Mouse (Mus musculus): ENCODE results near the gene Tbcc. TPM values are rescaled to one million over a fixed set of nuclear protein-coding genes. Genes with fewer than 3 reads are reported as not detected.

The Tbcc gene
- total and polyA plus RNA-seq, 3 experiments: 19.3 to 31.8 TPM; not detected in 1

- peak overlapping the region; percentile 93 for H3K9ac ChIP-seq (ENCODE audit: control insufficient read depth, low read depth, low read length, poor library complexity, severe bottlenecking)
- H3K36me3 ChIP-seq (ENCODE audit: control insufficient read depth in 1 of 2, insufficient read depth in 2 of 2, low read length in 2 of 2): peaks cover 0 to 18% of the 10 kb centered on the region in 2 experiments; a peak in 2 of 4 replicates
- H3K9me3 ChIP-seq (replicated peaks; ENCODE audit: insufficient read depth, low read length): no peaks in the 10 kb centered on the region
- no peak for TF ChIP-seq TCF12 (IDR thresholded peaks at IDR 0.05; ENCODE audit: low read depth, low read length)
- no peak for TF ChIP-seq ELF1 (IDR thresholded peaks at IDR 0.05; ENCODE audit: low read depth, low read length)
- TF ChIP-seq POLR2AphosphoS2 (IDR thresholded peaks at IDR 0.05; ENCODE audit: low read length): no peak
- TF ChIP-seq POLR2AphosphoS5 (IDR thresholded peaks at IDR 0.05; ENCODE audit: borderline replicate concordance, low read depth, low read length): no peak
- no peak for TF ChIP-seq GABPA (IDR thresholded peaks at IDR 0.05; ENCODE audit: low read depth, low read length)
- no peak for TF ChIP-seq BHLHE40 (IDR thresholded peaks at IDR 0.05; ENCODE audit: borderline replicate concordance, low read depth, low read length)
- TF ChIP-seq HCFC1 (IDR thresholded peaks at IDR 0.05; ENCODE audit: low read depth, low read length): no peak
- no peak for TF ChIP-seq TAL1 (IDR thresholded peaks at IDR 0.05; ENCODE audit: low read length)
- TF ChIP-seq RAD21 (IDR thresholded peaks at IDR 0.05; ENCODE audit: low read depth, low read length): no peak
- TF ChIP-seq POLR2A (IDR thresholded peaks at IDR 0.05; ENCODE audit: control insufficient read depth in 1 of 2, insufficient read depth in 1 of 2, low read depth in 1 of 2, low read length in 2 of 2, poor library complexity in 1 of 2): no peak
- TF ChIP-seq ZC3H11A (IDR thresholded peaks at IDR 0.05; ENCODE audit: low read depth, low read length): no peak
- TF ChIP-seq E2F4 (IDR thresholded peaks at IDR 0.05; ENCODE audit: borderline replicate concordance, low read depth, low read length): no peak
- TF ChIP-seq CTCF (IDR thresholded peaks at IDR 0.05 in 2 of 3, conservative IDR thresholded peaks at IDR 0.05 in 1 of 3; ENCODE audit: control insufficient read depth in 1 of 3, insufficient read depth in 1 of 3, low read depth in 2 of 3, low read length in 3 of 3, poor library complexity in 1 of 3, severe bottlenecking in 1 of 3): no peak
- no peak for TF ChIP-seq RCOR1 (IDR thresholded peaks at IDR 0.05; ENCODE audit: low read depth, low read length)
- TF ChIP-seq USF2 (IDR thresholded peaks at IDR 0.05; ENCODE audit: borderline replicate concordance in 1 of 2, insufficient read depth in 1 of 2, low read depth in 1 of 2, low read length in 2 of 2): no peak
- TF ChIP-seq NRF1 (IDR thresholded peaks at IDR 0.05; ENCODE audit: insufficient read depth, low read depth, low read length, poor library complexity, severe bottlenecking): no peak
- TF ChIP-seq EP300 (IDR thresholded peaks at IDR 0.05; ENCODE audit: low read depth in 1 of 2, low read length in 2 of 2): no peak
- TF ChIP-seq UBTF (IDR thresholded peaks at IDR 0.05; ENCODE audit: borderline replicate concordance, insufficient read depth, low read depth, low read length): no peak
- TF ChIP-seq GATA1 (IDR thresholded peaks at IDR 0.05; ENCODE audit: low read depth, low read length): no peak
- H3K4me3 ChIP-seq (ENCODE audit: control insufficient read depth in 1 of 2, insufficient read depth in 1 of 2, low read depth in 2 of 2, low read length in 2 of 2): peak overlapping the region; percentile 79 to 93
- no peaks in the 10 kb centered on the region for H3K27me3 ChIP-seq (ENCODE audit: control insufficient read depth in 1 of 2, insufficient read depth in 2 of 2, low read length in 2 of 2)
- peaks cover 8 to 23% of the 10 kb centered on the region in 2 experiments; a peak in 3 of 4 replicates for H3K4me1 ChIP-seq (ENCODE audit: control insufficient read depth in 1 of 2, insufficient read depth in 2 of 2, low read length in 2 of 2)
- peaks cover 23% of the 10 kb centered on the region for H3K79me2 ChIP-seq (ENCODE audit: control insufficient read depth, insufficient read depth, low read length, poor library complexity)
- no peak for DNase-seq (ENCODE audit: low read depth, low spot score)
- H3K27ac ChIP-seq (ENCODE audit: control insufficient read depth, low read depth, low read length): peak overlapping the region; percentile 78
Observed at GRCm38 (mm10) chr17:46890843-46891594, 535 bp downstream of the Tbcc start.

Data from MEL (cell line).